Comparison of ENCODE assay signal across 19 mouse cellular contexts in the genomic region with DNA sequence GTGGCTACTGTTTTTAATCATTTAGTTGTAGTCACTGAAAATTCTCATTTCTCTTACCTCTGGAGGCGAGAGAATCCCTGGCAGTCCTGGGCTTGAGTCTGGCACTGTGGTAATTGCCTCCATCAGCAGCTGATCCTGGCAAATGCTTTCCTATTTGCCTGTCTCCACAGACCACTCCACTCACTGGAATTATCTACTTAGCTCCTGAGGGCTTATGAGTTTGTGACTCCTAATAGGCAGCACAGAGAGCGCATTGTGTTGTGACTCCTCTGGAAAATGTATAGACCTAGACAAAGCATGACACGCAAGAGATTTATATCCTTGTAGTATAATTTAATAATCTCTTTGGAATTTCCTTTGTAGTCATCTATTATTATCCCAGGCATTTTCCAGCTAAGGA.
DNase-seq lines count a peak whose midpoint lies in the region; ATAC-seq and TF ChIP-seq lines count a peak whose summit lies in the region.
"Had no signal": no experiment of that assay in that cellular context is flagged by ENCODE, and none has a peak within 500 bp of the region (broad histone marks: within the 10 kb centered on the region; RNA-seq: fewer than 3 reads in every experiment).

No protein-coding gene starts in this region.

- H3K9ac ChIP-seq in forebrain, embryonic 12.5 days: no peak overlapping the region
- H3K9ac ChIP-seq in forebrain, postnatal 0 days: no peak overlapping the region
- no peak overlapping the region for H3K9ac ChIP-seq in midbrain, embryonic 13.5 days (replicated peaks)
- no peak overlapping the region for H3K9ac ChIP-seq in midbrain, embryonic 11.5 days (ENCODE audit: low read length)
- no peak overlapping the region for H3K9ac ChIP-seq in embryonic facial prominence, embryonic 12.5 days
- no peak overlapping the region for H3K9ac ChIP-seq in midbrain, embryonic 16.5 days (ENCODE audit: low read depth, low read length)

- no peak overlapping the region for H3K4me3 ChIP-seq in forebrain, embryonic 12.5 days (replicated peaks)
- H3K4me3 ChIP-seq in forebrain, postnatal 0 days (ENCODE audit: low read depth, low read length): no peak overlapping the region
- H3K4me3 ChIP-seq in midbrain, embryonic 13.5 days (replicated peaks): no peak overlapping the region
- H3K4me3 ChIP-seq in midbrain, embryonic 11.5 days (ENCODE audit: low read depth, low read length): no peak overlapping the region
- H3K4me3 ChIP-seq in embryonic facial prominence, embryonic 12.5 days: no peak overlapping the region
- no peak overlapping the region for H3K4me3 ChIP-seq in midbrain, embryonic 16.5 days (ENCODE audit: low read depth, low read length)
- H3K4me3 ChIP-seq in layer of hippocampus, adult 2 months: no peak overlapping the region
- H3K4me3 ChIP-seq: erythroblast, embryonic 14.5 days had no signal

- H3K27me3 ChIP-seq in forebrain, embryonic 12.5 days: no peaks in the 10 kb centered on the region
- H3K27me3 ChIP-seq in forebrain, postnatal 0 days (ENCODE audit: insufficient read depth, low read length): no peaks in the 10 kb centered on the region
- no peaks in the 10 kb centered on the region for H3K27me3 ChIP-seq in midbrain, embryonic 13.5 days
- H3K27me3 ChIP-seq in midbrain, embryonic 11.5 days (ENCODE audit: control insufficient read depth, insufficient read depth, low read length): no peaks in the 10 kb centered on the region
- no peaks in the 10 kb centered on the region for H3K27me3 ChIP-seq in embryonic facial prominence, embryonic 12.5 days
- H3K27me3 ChIP-seq in midbrain, embryonic 16.5 days (ENCODE audit: control insufficient read depth, insufficient read depth, low read depth, low read length): no peaks in the 10 kb centered on the region
- H3K27me3 ChIP-seq: CH12.LX had no signal

- H3K4me2 ChIP-seq in forebrain, embryonic 12.5 days: no peak overlapping the region
- no peak overlapping the region for H3K4me2 ChIP-seq in forebrain, postnatal 0 days (ENCODE audit: low read depth)
- H3K4me2 ChIP-seq in midbrain, embryonic 13.5 days (replicated peaks): no peak overlapping the region
- H3K4me2 ChIP-seq in midbrain, embryonic 11.5 days: no peak overlapping the region
- H3K4me2 ChIP-seq in embryonic facial prominence, embryonic 12.5 days (replicated peaks): no peak overlapping the region
- no peak overlapping the region for H3K4me2 ChIP-seq in midbrain, embryonic 16.5 days (ENCODE audit: low read length)
- H3K4me2 ChIP-seq: liver, embryonic 11.5 days had no signal

- TF ChIP-seq CTCF in forebrain, postnatal 0 days (IDR thresholded peaks at IDR 0.05; ENCODE audit: low read depth): no peak
- no peak for TF ChIP-seq CTCF in layer of hippocampus, adult 2 months (conservative IDR thresholded peaks at IDR 0.05)

- no peak for DNase-seq in forebrain, postnatal 0 days
- DNase-seq in midbrain, embryonic 11.5 days (ENCODE audit: low spot score, missing footprints): no peak
- no peak for DNase-seq in layer of hippocampus, adult 2 months (ENCODE audit: low spot score in 2 of 2)
- DNase-seq: cerebellum, adult 2 months; gastrocnemius, postnatal 36 days; kidney, adult 11 months; lung, adult 18-20 months; lung, postnatal 14 days; right cerebral cortex, postnatal 14 days; spleen, adult 18-20 months; thymus, postnatal 36 days had no signal

- 78% methylated on average over 3 of the region's 3 CpGs for WGBS in forebrain, embryonic 12.5 days
- 68% methylated on average over 3 of the region's 3 CpGs for WGBS in forebrain, postnatal 0 days
- WGBS in midbrain, embryonic 13.5 days: 53% methylated on average over 3 of the region's 3 CpGs
- WGBS in midbrain, embryonic 11.5 days: 72% methylated on average over 3 of the region's 3 CpGs
- WGBS in embryonic facial prominence, embryonic 12.5 days: 61% methylated on average over 3 of the region's 3 CpGs
- 51% methylated on average over 3 of the region's 3 CpGs for WGBS in midbrain, embryonic 16.5 days

- H3K36me3 ChIP-seq in forebrain, embryonic 12.5 days (replicated peaks): no peaks in the 10 kb centered on the region
- H3K36me3 ChIP-seq in forebrain, postnatal 0 days (ENCODE audit: insufficient read depth): no peaks in the 10 kb centered on the region
- H3K36me3 ChIP-seq in midbrain, embryonic 13.5 days: no peaks in the 10 kb centered on the region
- H3K36me3 ChIP-seq in midbrain, embryonic 11.5 days (ENCODE audit: control insufficient read depth, insufficient read depth, low read length): no peaks in the 10 kb centered on the region
- H3K36me3 ChIP-seq in embryonic facial prominence, embryonic 12.5 days: no peaks in the 10 kb centered on the region
- no peaks in the 10 kb centered on the region for H3K36me3 ChIP-seq in midbrain, embryonic 16.5 days (ENCODE audit: control insufficient read depth, insufficient read depth, low read length)

- 0 out of 2 replicates have a peak, but pooled peaks have one; percentile 44 for ATAC-seq in forebrain, embryonic 12.5 days (ENCODE audit: low FRiP score)
- no peak for ATAC-seq in forebrain, postnatal 0 days
- peak; percentile 58; the same call in 1 of the 2 replicates for ATAC-seq in midbrain, embryonic 13.5 days
- ATAC-seq in midbrain, embryonic 11.5 days (ENCODE audit: low FRiP score): no peak
- ATAC-seq in embryonic facial prominence, embryonic 12.5 days (ENCODE audit: insufficient number of reproducible peaks, insufficient read depth, low FRiP score, low TSS enrichment): 0 out of 2 replicates have a peak, but pooled peaks have one; percentile 60
- peak; percentile 54; the same call in 1 of the 2 replicates for ATAC-seq in midbrain, embryonic 16.5 days
- ATAC-seq: forebrain, embryonic 16.5 days had no signal

- H3K27ac ChIP-seq in forebrain, embryonic 12.5 days: no peak overlapping the region
- H3K27ac ChIP-seq in forebrain, postnatal 0 days (ENCODE audit: low read depth, low read length): no peak overlapping the region
- 0 out of 2 replicates have a peak overlapping the region, but pooled peaks have one; percentile 14 for H3K27ac ChIP-seq in midbrain, embryonic 13.5 days
- H3K27ac ChIP-seq in midbrain, embryonic 11.5 days (ENCODE audit: low read depth, low read length): no peak overlapping the region
- no peak overlapping the region for H3K27ac ChIP-seq in embryonic facial prominence, embryonic 12.5 days
- no peak overlapping the region; the same call in 1 of the 2 replicates for H3K27ac ChIP-seq in midbrain, embryonic 16.5 days (ENCODE audit: low read length)
- H3K27ac ChIP-seq in layer of hippocampus, adult 2 months: no peak overlapping the region

- no peaks in the 10 kb centered on the region for H3K9me3 ChIP-seq in forebrain, embryonic 12.5 days
- no peaks in the 10 kb centered on the region for H3K9me3 ChIP-seq in forebrain, postnatal 0 days (ENCODE audit: low read length)
- H3K9me3 ChIP-seq in midbrain, embryonic 13.5 days: no peaks in the 10 kb centered on the region
- H3K9me3 ChIP-seq in midbrain, embryonic 11.5 days (ENCODE audit: control insufficient read depth, low read length): no peaks in the 10 kb centered on the region
- no peaks in the 10 kb centered on the region for H3K9me3 ChIP-seq in embryonic facial prominence, embryonic 12.5 days
- H3K9me3 ChIP-seq in midbrain, embryonic 16.5 days (replicated peaks; ENCODE audit: control insufficient read depth, low read length, poor library complexity, severe bottlenecking): no peaks in the 10 kb centered on the region

- no peaks in the 10 kb centered on the region for H3K4me1 ChIP-seq in forebrain, embryonic 12.5 days
- H3K4me1 ChIP-seq in forebrain, postnatal 0 days (ENCODE audit: insufficient read depth): no peaks in the 10 kb centered on the region
- peaks cover 11% of the 10 kb centered on the region; the same call in 1 of the 2 replicates for H3K4me1 ChIP-seq in midbrain, embryonic 13.5 days (replicated peaks)
- no peaks in the 10 kb centered on the region for H3K4me1 ChIP-seq in midbrain, embryonic 11.5 days (ENCODE audit: control insufficient read depth, insufficient read depth, low read length)
- H3K4me1 ChIP-seq in embryonic facial prominence, embryonic 12.5 days: no peaks in the 10 kb centered on the region
- H3K4me1 ChIP-seq in midbrain, embryonic 16.5 days (ENCODE audit: control insufficient read depth, insufficient read depth, low read length): no peaks in the 10 kb centered on the region

Comparison
In these comparisons a context has a peak if more than half of its experiments do, and no peak if none do; other contexts are left out.
1. ATAC-seq: peak in forebrain, embryonic 12.5 days (single experiment), midbrain, embryonic 13.5 days (single experiment), embryonic facial prominence, embryonic 12.5 days (single experiment) and midbrain, embryonic 16.5 days (single experiment); none in forebrain, postnatal 0 days (single experiment) and midbrain, embryonic 11.5 days (single experiment).